Mouse (Mus musculus) lung, embryonic 14.5 days (tissue): Measurements from ENCODE around the gene Plcl1. TPM values are rescaled to one million over a fixed set of nuclear protein-coding genes. Genes with fewer than 3 reads are reported as not detected.

ENCODE experiments used
- ATAC-seq: fragments of 200-750 bp; cut with Nextera tagmentation; 2 replicates; pipeline ENCODE4 v1.8.0; 2017; ENCODE audit warnings: mild to moderate bottlenecking, moderate TSS enrichment, moderate library complexity; ENCODE audit not compliant: insufficient read depth
- DNase-seq: peaks from one replicate; pipeline ENCODE4 v3.0.0-alpha.2; 2015
- H3K27ac ChIP-seq: fragments of 300-500 bp; sonication (generic); 2 replicates; pipeline ENCODE4 v1.5.1; 2014; ENCODE audit warnings: low read depth, mild to moderate bottlenecking, moderate library complexity
- H3K27me3 ChIP-seq: fragments of 300-500 bp; sonication (generic); 2 replicates; pipeline ENCODE4 v1.6.1; 2014; ENCODE audit warnings: low read length, control low read depth; ENCODE audit not compliant: insufficient read depth
- H3K36me3 ChIP-seq: fragments of 300-500 bp; sonication (generic); 2 replicates; pipeline ENCODE4 v1.6.1; 2014; ENCODE audit warnings: control low read depth; ENCODE audit not compliant: insufficient read depth
- H3K4me1 ChIP-seq: fragments of 300-500 bp; sonication (generic); 2 replicates; pipeline ENCODE4 v1.6.1; 2014; ENCODE audit warnings: antibody characterized with exemption, control low read depth; ENCODE audit not compliant: insufficient read depth
- H3K4me2 ChIP-seq: fragments of 300-500 bp; sonication (generic); 2 replicates; pipeline ENCODE4 v1.6.1; 2014; ENCODE audit warnings: mild to moderate bottlenecking
- H3K4me3 ChIP-seq: fragments of 300-500 bp; sonication (generic); 2 replicates; pipeline ENCODE4 v1.5.1; 2014; ENCODE audit warnings: low read depth, low read length
- H3K9ac ChIP-seq: fragments of 300-500 bp; sonication (generic); 2 replicates; pipeline ENCODE4 v1.6.1; 2014
- H3K9me3 ChIP-seq: fragments of 300-500 bp; sonication (generic); 2 replicates; pipeline ENCODE4 v1.6.1; 2016; ENCODE audit warnings: low read depth, low read length, control low read depth
- CTCF ChIP-seq: IDR thresholded peaks from 2 replicates; pipeline ENCODE4 v1.5.1; 2016; ENCODE audit warnings: antibody characterized with exemption, low read depth
- WGBS: fragments of 180-500 bp; shearing (Covaris S2); extraction: QIAGEN DNeasy Blood & Tissue Kit; methylation state at CpG from one replicate; pipeline ENCODE4 v1.1.7; 2014; 5-methylcytosine and 5-hydroxymethylcytosine counted together
- polyA plus RNA-seq: library from polyadenylated mRNA; unstranded; fragments of >200 nt; fragmentation: Nextera tagmentation; extraction: Ambion mirVana; gene quantifications from 2 replicates; pipeline ENCODE4 v1.2.1, GENCODE M21; 2014

Plcl1 gene
- polyA plus RNA-seq = 1.9 and 2.1 TPM in 2 replicates

DNA sequence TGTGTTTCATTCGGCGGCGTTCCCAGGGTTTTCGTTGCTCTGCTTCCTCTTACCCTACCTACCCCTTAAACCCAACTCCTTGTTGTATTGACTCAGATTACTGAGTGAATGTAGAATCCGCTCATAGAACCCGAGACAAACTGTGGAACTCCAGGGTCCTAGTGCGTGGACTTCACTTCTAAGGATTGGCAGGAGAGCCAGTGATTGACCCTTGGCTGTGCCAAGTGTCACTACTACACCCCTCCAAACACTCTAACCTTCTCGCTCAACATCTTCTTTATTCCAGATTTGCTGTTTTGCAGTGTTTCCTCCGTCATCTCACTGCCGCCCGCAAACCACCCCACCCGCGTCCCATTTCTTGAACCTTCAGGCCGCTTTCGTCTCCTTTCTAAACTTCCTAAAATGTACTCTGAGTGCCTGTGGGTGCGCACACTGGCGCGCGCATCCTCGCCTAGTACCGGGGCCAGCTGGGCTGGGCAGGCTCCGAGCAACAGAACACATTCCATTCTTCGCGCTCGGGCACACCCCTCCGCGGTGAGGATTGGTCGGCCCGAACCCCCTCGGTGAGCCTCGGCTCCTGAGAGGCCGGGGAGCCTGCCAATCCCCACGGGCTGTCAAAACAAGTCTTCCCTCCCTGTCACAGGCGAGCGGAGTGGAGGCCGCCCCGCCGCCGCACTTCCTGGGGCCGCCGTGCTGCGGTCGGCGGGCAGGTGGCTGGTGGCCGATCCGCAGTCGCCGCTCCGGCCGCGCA is at the start of gene Plcl1:
Gene Plcl1 (plus strand): TSS at position 650 of the 751 bp plus-strand sequence.
- ATAC-seq (peak; percentile 99), DNase-seq (peak; percentile 97)
- peak within 1 kb of the TSS; percentile 60 for H3K4me3 ChIP-seq
- H3K9me3 ChIP-seq = no peaks in the 10 kb centered on the region
- H3K9ac ChIP-seq = peak within 1 kb of the TSS; percentile 62
- peaks cover 3% of the 10 kb centered on the region; the same call in 1 of the 2 replicates for H3K27me3 ChIP-seq
- H3K27ac ChIP-seq = peak within 1 kb of the TSS; percentile 63
- WGBS = 2% methylated on average over 50 of the region's 51 CpGs
- no peak for TF ChIP-seq CTCF
- H3K4me1 ChIP-seq = no peaks in the 10 kb centered on the region
- H3K4me2 ChIP-seq = peak within 1 kb of the TSS; percentile 100
- H3K36me3 ChIP-seq = no peaks in the 10 kb centered on the region

DNA sequence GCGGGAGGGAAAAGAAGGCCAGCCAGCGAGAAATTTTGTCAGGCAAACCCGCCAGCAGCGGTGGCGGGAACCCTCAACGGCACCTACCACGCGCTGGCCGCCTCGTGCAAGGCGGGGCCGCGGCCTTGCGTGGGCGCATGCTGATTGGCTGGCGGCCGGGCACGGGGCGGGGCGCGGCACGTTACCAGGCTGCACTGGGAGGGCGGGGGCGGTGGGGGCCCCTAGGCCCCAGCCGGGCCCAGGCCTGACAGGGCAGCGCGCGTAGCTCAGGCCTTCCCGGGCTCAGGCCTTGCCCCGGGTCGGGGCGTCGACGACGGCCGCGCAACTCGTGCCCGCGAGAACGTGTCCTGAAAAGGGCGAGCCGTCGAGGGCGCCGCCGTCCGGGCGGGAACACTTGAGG is 43.1 kb upstream of the Plcl1 start:
- Histone ChIP-seq H3K9me3 (peaks cover 7% of the 10 kb centered on the region; the same call in 1 of the 2 replicates), H3K9ac (no peak overlapping the region), H3K27ac (no peak overlapping the region), H3K4me2 (peak overlapping the region; percentile 63), H3K4me3 (peak overlapping the region; percentile 46), H3K36me3 (no peaks in the 10 kb centered on the region), H3K27me3 (peaks cover 25% of the 10 kb centered on the region), H3K4me1 (no peaks in the 10 kb centered on the region)
- TF ChIP-seq CTCF = no peak
- 0 out of 2 replicates have a peak, but pooled peaks have one; percentile 21 for ATAC-seq
- WGBS = 50% methylated on average over 27 of the region's 49 CpGs
- no peak for DNase-seq

DNA sequence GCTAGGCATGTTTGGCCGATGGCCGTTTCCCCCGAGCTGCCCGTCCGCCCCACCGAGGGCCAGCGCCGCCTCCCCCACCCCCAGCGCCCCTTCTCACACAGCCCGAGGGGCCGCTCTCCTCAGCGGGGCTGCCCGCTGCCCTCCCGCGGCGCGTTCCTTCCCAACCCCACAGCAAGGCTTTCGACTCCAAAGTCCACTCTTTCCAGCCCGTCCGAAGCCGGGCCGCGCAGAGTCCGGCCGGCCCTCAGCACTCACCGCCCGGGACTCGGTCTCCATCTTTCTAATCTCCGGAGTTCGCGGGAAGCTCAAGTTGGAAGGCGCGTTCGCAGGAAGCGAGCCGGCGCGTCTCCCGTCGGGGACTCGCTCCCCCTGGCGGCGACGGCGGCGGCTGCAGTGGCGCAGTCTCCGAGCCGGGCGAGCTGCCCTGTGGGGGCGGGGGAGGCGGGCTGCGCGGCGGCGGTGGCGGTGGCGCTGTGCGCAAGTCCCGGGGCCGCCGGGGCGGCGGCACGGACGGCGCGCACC is 42.6 kb upstream of the Plcl1 start, which contains the start of gene Boll:
Gene Boll (minus strand): TSS at position 426 of the 522 bp plus-strand sequence.
- peaks cover 7% of the 10 kb centered on the region; the same call in 1 of the 2 replicates for H3K9me3 ChIP-seq
- H3K27ac ChIP-seq = no peak within 1 kb of the TSS
- ATAC-seq (peak; percentile 86), DNase-seq (peak; percentile 83)
- H3K9ac ChIP-seq = no peak within 1 kb of the TSS
- H3K36me3 ChIP-seq = no peaks in the 10 kb centered on the region
- H3K4me1 ChIP-seq = no peaks in the 10 kb centered on the region
- peak; percentile 55 for TF ChIP-seq CTCF
- 15% methylated on average over 66 of the region's 68 CpGs for WGBS
- peak within 1 kb of the TSS; percentile 46 for H3K4me3 ChIP-seq
- peak within 1 kb of the TSS; percentile 63 for H3K4me2 ChIP-seq
- H3K27me3 ChIP-seq = peaks cover 25% of the 10 kb centered on the region

DNA sequence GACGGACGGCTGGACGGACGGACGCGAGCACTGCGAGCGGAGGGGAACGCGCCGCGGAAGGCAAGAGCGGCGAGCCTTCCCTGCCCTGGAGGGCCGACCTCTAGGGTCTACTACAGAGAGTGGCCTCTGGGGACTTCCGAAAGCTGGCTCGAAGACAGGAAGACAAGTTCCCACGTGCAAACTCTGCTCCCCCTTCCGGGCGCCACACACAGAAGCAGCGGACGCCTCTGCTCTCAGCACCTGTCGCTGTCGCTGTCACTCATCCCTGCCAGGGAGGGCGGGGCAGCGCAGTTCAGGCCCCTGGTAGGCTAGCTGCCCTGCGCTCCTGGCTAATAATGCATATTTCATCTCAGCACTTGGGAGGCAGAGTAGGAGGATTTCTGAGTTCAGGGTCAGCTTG is 42.1 kb upstream of the Plcl1 start:
- Histone ChIP-seq H3K9ac (no peak overlapping the region), H3K36me3 (no peaks in the 10 kb centered on the region), H3K4me2 (peak overlapping the region; percentile 63), H3K27ac (no peak overlapping the region), H3K9me3 (peaks cover 7% of the 10 kb centered on the region; the same call in 1 of the 2 replicates), H3K4me1 (no peaks in the 10 kb centered on the region), H3K4me3 (peak overlapping the region; percentile 46), H3K27me3 (peaks cover 25% of the 10 kb centered on the region)
- DNase-seq (peak; percentile 62), ATAC-seq (peak; percentile 86)
- WGBS = 2% methylated on average over 27 of the region's 27 CpGs
- TF ChIP-seq CTCF = 0 out of 2 replicates have a peak, but pooled peaks have one; percentile 12

DNA sequence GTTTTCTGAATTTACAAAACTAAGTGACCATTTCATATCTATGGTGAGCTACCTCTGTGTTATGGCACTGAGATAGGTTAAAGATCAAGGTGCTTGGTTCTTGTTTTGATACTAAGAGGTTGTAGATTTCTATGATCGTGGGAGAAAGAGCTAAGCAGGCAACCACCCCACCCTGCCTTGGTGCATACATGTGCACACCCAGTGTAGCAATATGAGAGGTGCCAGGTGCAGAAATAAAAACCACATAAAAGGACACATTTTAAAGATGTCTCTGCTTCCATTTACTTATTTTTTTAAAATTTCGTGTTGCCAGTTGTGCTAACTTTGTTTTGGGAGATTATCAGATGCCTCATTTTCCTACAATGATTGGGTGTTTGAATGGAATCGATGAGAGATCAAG is 33.1 kb upstream of the Plcl1 start:
- Histone ChIP-seq H3K4me2 (no peak overlapping the region), H3K27ac (no peak overlapping the region), H3K9ac (no peak overlapping the region), H3K4me3 (no peak overlapping the region), H3K9me3 (no peaks in the 10 kb centered on the region), H3K27me3 (no peaks in the 10 kb centered on the region), H3K4me1 (no peaks in the 10 kb centered on the region), H3K36me3 (no peaks in the 10 kb centered on the region)
- TF ChIP-seq CTCF = no peak
- WGBS = 84% methylated on average over 3 of the region's 3 CpGs
- no peak for DNase-seq
- no peak for ATAC-seq

DNA sequence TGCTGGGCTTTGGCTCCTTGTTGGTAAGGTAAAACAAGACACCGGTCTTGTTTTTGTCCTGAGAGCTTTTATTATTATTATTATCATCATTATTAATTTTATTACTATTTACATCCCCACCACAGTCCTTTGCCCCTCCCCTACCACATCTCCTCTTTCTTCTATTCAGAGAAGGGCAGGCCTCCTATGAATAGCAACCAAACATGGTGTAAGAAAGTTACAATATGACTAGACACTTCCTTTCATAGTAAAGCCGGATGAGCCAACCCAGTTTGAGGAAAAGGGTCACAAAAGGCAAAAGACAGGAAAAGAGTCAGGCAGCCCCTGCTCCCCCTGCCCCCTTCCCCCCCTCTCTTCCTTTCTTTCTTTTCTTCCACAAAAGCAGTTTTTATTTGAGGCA is 25.2 kb upstream of the Plcl1 start:
- Histone ChIP-seq H3K27me3 (no peaks in the 10 kb centered on the region), H3K27ac (no peak overlapping the region), H3K9me3 (no peaks in the 10 kb centered on the region), H3K9ac (no peak overlapping the region), H3K4me2 (no peak overlapping the region), H3K36me3 (no peaks in the 10 kb centered on the region), H3K4me3 (no peak overlapping the region), H3K4me1 (no peaks in the 10 kb centered on the region)
- WGBS = 83% methylated on average over 2 of the region's 2 CpGs
- ATAC-seq (no peak), DNase-seq (no peak)
- no peak for TF ChIP-seq CTCF

DNA sequence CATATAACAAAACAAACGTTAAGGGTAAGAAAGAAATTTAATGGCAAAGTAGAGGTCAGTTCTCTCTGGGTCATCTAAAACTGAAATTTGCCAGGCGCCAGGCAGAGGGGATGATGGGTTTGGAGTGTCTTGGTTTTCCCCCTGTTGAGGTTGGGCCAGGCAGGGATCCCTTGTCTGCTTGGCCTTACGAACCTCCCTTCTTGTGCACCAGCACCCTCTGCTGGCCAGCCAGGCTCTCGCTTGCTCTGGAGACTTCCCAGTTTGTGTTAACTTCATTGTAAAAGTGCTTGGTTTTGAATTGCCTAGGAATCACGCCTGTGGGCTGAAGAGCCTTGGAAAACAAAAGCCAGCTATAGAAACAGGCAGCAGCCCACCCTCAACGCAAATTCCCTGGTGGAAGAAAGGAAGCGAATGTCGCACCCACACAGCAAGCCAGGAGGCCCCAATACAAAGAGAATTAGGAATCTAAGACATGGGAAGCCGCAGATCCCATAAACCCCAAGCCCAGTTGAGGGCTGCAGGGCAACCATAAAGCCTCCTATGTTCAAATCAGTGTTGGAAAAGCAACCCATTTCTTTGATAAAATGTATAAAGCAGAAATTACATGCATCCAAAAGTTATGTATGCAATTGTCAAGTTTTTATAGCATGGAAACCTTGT is 22.5 kb upstream of the Plcl1 start:
- peak; percentile 79 for ATAC-seq
- H3K27me3 ChIP-seq = no peaks in the 10 kb centered on the region
- H3K4me1 ChIP-seq = no peaks in the 10 kb centered on the region
- H3K4me2 ChIP-seq = no peak overlapping the region
- no peak overlapping the region for H3K4me3 ChIP-seq
- H3K27ac ChIP-seq = no peak overlapping the region
- H3K9me3 ChIP-seq = no peaks in the 10 kb centered on the region
- peak; percentile 91 for DNase-seq
- no peaks in the 10 kb centered on the region for H3K36me3 ChIP-seq
- H3K9ac ChIP-seq = no peak overlapping the region
- WGBS = 17% methylated on average over 9 of the region's 9 CpGs
- peak; percentile 92 for TF ChIP-seq CTCF
